Comparison of ENCODE assay signal across 25 mouse cellular contexts in the genomic region with DNA sequence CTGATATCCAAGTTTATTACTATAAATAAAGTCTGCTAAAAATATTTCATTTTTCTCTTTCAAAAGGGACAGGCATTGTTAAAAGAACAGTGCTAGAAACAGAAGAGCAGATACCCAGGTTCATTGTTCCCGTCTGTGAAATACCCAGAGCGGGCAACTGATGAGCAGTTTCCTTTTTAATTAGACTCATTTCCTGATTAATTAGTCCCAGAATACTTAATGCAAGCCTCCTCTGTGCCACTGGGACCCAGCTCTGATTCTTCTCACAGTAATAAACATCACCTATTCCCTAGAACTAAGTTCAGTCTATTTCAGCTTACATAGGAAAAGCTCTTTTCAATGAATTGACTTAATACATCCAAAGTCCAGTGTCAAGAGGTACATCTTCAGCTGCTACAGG.
DNase-seq lines count a peak whose midpoint lies in the region; ATAC-seq and TF ChIP-seq lines count a peak whose summit lies in the region.
"Had no signal": no experiment of that assay in that cellular context is flagged by ENCODE, and none has a peak within 500 bp of the region (broad histone marks: within the 10 kb centered on the region; RNA-seq: fewer than 3 reads in every experiment).

No protein-coding gene starts in this region.

- ATAC-seq in forebrain, embryonic 14.5 days: no peak
- ATAC-seq in hindbrain, postnatal 0 days: no peak
- no peak for ATAC-seq in hindbrain, embryonic 12.5 days (ENCODE audit: low FRiP score)
- no peak for ATAC-seq in midbrain, postnatal 0 days (ENCODE audit: low FRiP score)
- no peak for ATAC-seq in midbrain, embryonic 11.5 days (ENCODE audit: low FRiP score)
- ATAC-seq: forebrain, embryonic 13.5 days; forebrain, postnatal 0 days; Patski had no signal

- H3K27me3 ChIP-seq in forebrain, embryonic 14.5 days (replicated peaks; ENCODE audit: control insufficient read depth, insufficient read depth, low read length): no peaks in the 10 kb centered on the region
- no peaks in the 10 kb centered on the region for H3K27me3 ChIP-seq in forebrain, embryonic 10.5 days (ENCODE audit: poor library complexity, severe bottlenecking)
- no peaks in the 10 kb centered on the region for H3K27me3 ChIP-seq in hindbrain, postnatal 0 days (ENCODE audit: insufficient read depth, low read length)
- no peaks in the 10 kb centered on the region for H3K27me3 ChIP-seq in hindbrain, embryonic 12.5 days
- H3K27me3 ChIP-seq in midbrain, postnatal 0 days (ENCODE audit: insufficient read depth, low read length): no peaks in the 10 kb centered on the region
- H3K27me3 ChIP-seq in midbrain, embryonic 11.5 days (ENCODE audit: control insufficient read depth, insufficient read depth, low read length): no peaks in the 10 kb centered on the region
- H3K27me3 ChIP-seq: embryonic facial prominence, embryonic 13.5 days; forebrain, embryonic 13.5 days; Patski had no signal

- TF ChIP-seq CTCF in hindbrain, postnatal 0 days (IDR thresholded peaks at IDR 0.05; ENCODE audit: low read depth): no peak
- TF ChIP-seq CTCF in midbrain, postnatal 0 days (IDR thresholded peaks at IDR 0.05): no peak

- H3K27ac ChIP-seq in forebrain, embryonic 14.5 days (ENCODE audit: low read depth, low read length): no peak overlapping the region
- no peak overlapping the region for H3K27ac ChIP-seq in forebrain, embryonic 10.5 days
- H3K27ac ChIP-seq in hindbrain, postnatal 0 days: no peak overlapping the region
- H3K27ac ChIP-seq in hindbrain, embryonic 12.5 days: no peak overlapping the region
- H3K27ac ChIP-seq in midbrain, postnatal 0 days (ENCODE audit: low read depth, low read length): no peak overlapping the region
- H3K27ac ChIP-seq in midbrain, embryonic 11.5 days (ENCODE audit: low read depth, low read length): no peak overlapping the region
- H3K27ac ChIP-seq: embryonic facial prominence, embryonic 10.5 days; embryonic facial prominence, embryonic 13.5 days; forebrain, embryonic 13.5 days; gastrocnemius, adult 2 months had no signal

- peak; percentile 22 for DNase-seq in forebrain, embryonic 14.5 days (ENCODE audit: low spot score)
- no peak for DNase-seq in forebrain, embryonic 10.5 days (ENCODE audit: extremely low spot score, low spot score)
- peak; percentile 7 for DNase-seq in hindbrain, postnatal 0 days (ENCODE audit: low spot score)
- peak; percentile 21 for DNase-seq in midbrain, postnatal 0 days (ENCODE audit: low spot score)
- no peak for DNase-seq in midbrain, embryonic 11.5 days (ENCODE audit: low spot score, missing footprints)
- peak; percentile 12 for DNase-seq in Muller cell, postnatal 12 days (ENCODE audit: inconsistent ontology term)
- DNase-seq in urinary bladder, postnatal 25 days (ENCODE audit: low spot score): no peak
- DNase-seq: adrenal gland, postnatal 10 days; adrenal gland, postnatal 36 days; cerebellum, adult 11 months; cerebellum, adult 8-10 months; cerebellum, postnatal 10 days; cerebellum, postnatal 36 days; embryo, embryonic 11 days; forebrain, postnatal 0 days; gastrocnemius, adult 2 months; gastrocnemius, postnatal 14 days; heart, adult 11 months had no signal

- H3K4me1 ChIP-seq in forebrain, embryonic 14.5 days (ENCODE audit: control insufficient read depth, insufficient read depth, low read length): no peaks in the 10 kb centered on the region
- H3K4me1 ChIP-seq in forebrain, embryonic 10.5 days: no peaks in the 10 kb centered on the region
- H3K4me1 ChIP-seq in hindbrain, postnatal 0 days (ENCODE audit: insufficient read depth, low read length): no peaks in the 10 kb centered on the region
- no peaks in the 10 kb centered on the region for H3K4me1 ChIP-seq in hindbrain, embryonic 12.5 days
- H3K4me1 ChIP-seq in midbrain, postnatal 0 days (ENCODE audit: insufficient read depth, low read length): no peaks in the 10 kb centered on the region
- no peaks in the 10 kb centered on the region for H3K4me1 ChIP-seq in midbrain, embryonic 11.5 days (ENCODE audit: control insufficient read depth, insufficient read depth, low read length)
- H3K4me1 ChIP-seq: embryonic facial prominence, embryonic 10.5 days; embryonic facial prominence, embryonic 13.5 days; forebrain, embryonic 13.5 days had no signal

- H3K9me3 ChIP-seq in forebrain, embryonic 14.5 days (replicated peaks; ENCODE audit: control insufficient read depth, low read length): no peaks in the 10 kb centered on the region
- H3K9me3 ChIP-seq in forebrain, embryonic 10.5 days: no peaks in the 10 kb centered on the region
- H3K9me3 ChIP-seq in hindbrain, postnatal 0 days (ENCODE audit: low read length): no peaks in the 10 kb centered on the region
- H3K9me3 ChIP-seq in hindbrain, embryonic 12.5 days (replicated peaks): no peaks in the 10 kb centered on the region
- H3K9me3 ChIP-seq in midbrain, postnatal 0 days (ENCODE audit: low read length): no peaks in the 10 kb centered on the region
- H3K9me3 ChIP-seq in midbrain, embryonic 11.5 days (ENCODE audit: control insufficient read depth, low read length): no peaks in the 10 kb centered on the region
- H3K9me3 ChIP-seq: embryonic facial prominence, embryonic 10.5 days; embryonic facial prominence, embryonic 13.5 days; forebrain, embryonic 13.5 days had no signal

- H3K4me2 ChIP-seq in forebrain, embryonic 14.5 days (ENCODE audit: low read length): no peak overlapping the region
- H3K4me2 ChIP-seq in hindbrain, postnatal 0 days (ENCODE audit: low read depth, low read length): no peak overlapping the region
- no peak overlapping the region for H3K4me2 ChIP-seq in hindbrain, embryonic 12.5 days (replicated peaks)
- no peak overlapping the region for H3K4me2 ChIP-seq in midbrain, postnatal 0 days (ENCODE audit: low read depth, low read length, poor library complexity, severe bottlenecking)
- H3K4me2 ChIP-seq in midbrain, embryonic 11.5 days: no peak overlapping the region
- H3K4me2 ChIP-seq: embryonic facial prominence, embryonic 13.5 days; forebrain, embryonic 13.5 days; heart, embryonic 11.5 days had no signal

- 31% methylated on average over 2 of the region's 2 CpGs for WGBS in forebrain, embryonic 14.5 days
- WGBS in forebrain, embryonic 10.5 days: 71% methylated on average over 2 of the region's 2 CpGs
- 59% methylated on average over 2 of the region's 2 CpGs for WGBS in hindbrain, postnatal 0 days
- 68% methylated on average over 2 of the region's 2 CpGs for WGBS in hindbrain, embryonic 12.5 days
- WGBS in midbrain, postnatal 0 days: 60% methylated on average over 2 of the region's 2 CpGs
- WGBS in midbrain, embryonic 11.5 days: 95% methylated on average over 2 of the region's 2 CpGs

- no peaks in the 10 kb centered on the region for H3K36me3 ChIP-seq in forebrain, embryonic 14.5 days (ENCODE audit: control insufficient read depth, insufficient read depth, low read length)
- no peaks in the 10 kb centered on the region for H3K36me3 ChIP-seq in forebrain, embryonic 10.5 days (replicated peaks)
- H3K36me3 ChIP-seq in hindbrain, postnatal 0 days (ENCODE audit: insufficient read depth, low read length): no peaks in the 10 kb centered on the region
- no peaks in the 10 kb centered on the region for H3K36me3 ChIP-seq in hindbrain, embryonic 12.5 days
- H3K36me3 ChIP-seq in midbrain, postnatal 0 days (ENCODE audit: insufficient read depth, low read length): no peaks in the 10 kb centered on the region
- H3K36me3 ChIP-seq in midbrain, embryonic 11.5 days (ENCODE audit: control insufficient read depth, insufficient read depth, low read length): no peaks in the 10 kb centered on the region
- H3K36me3 ChIP-seq: embryonic facial prominence, embryonic 10.5 days; embryonic facial prominence, embryonic 13.5 days had no signal

- H3K9ac ChIP-seq in forebrain, embryonic 14.5 days (ENCODE audit: low read length): no peak overlapping the region
- H3K9ac ChIP-seq in hindbrain, postnatal 0 days (replicated peaks; ENCODE audit: low read length): no peak overlapping the region
- no peak overlapping the region for H3K9ac ChIP-seq in hindbrain, embryonic 12.5 days
- H3K9ac ChIP-seq in midbrain, postnatal 0 days (replicated peaks; ENCODE audit: low read length, poor library complexity, severe bottlenecking): no peak overlapping the region
- no peak overlapping the region for H3K9ac ChIP-seq in midbrain, embryonic 11.5 days (ENCODE audit: low read length)
- H3K9ac ChIP-seq: embryonic facial prominence, embryonic 13.5 days; forebrain, embryonic 13.5 days; forebrain, postnatal 0 days had no signal

- H3K4me3 ChIP-seq in forebrain, embryonic 14.5 days (ENCODE audit: low read depth, low read length): no peak overlapping the region
- H3K4me3 ChIP-seq in forebrain, embryonic 10.5 days: no peak overlapping the region
- H3K4me3 ChIP-seq in hindbrain, postnatal 0 days (ENCODE audit: low read length): no peak overlapping the region
- H3K4me3 ChIP-seq in hindbrain, embryonic 12.5 days: no peak overlapping the region
- no peak overlapping the region for H3K4me3 ChIP-seq in midbrain, postnatal 0 days (ENCODE audit: low read depth, low read length)
- no peak overlapping the region for H3K4me3 ChIP-seq in midbrain, embryonic 11.5 days (ENCODE audit: low read depth, low read length)
- H3K4me3 ChIP-seq: embryonic facial prominence, embryonic 10.5 days; embryonic facial prominence, embryonic 13.5 days; erythroblast, embryonic 14.5 days; forebrain, embryonic 13.5 days; gastrocnemius, adult 2 months had no signal

Comparison
In these comparisons a context has a peak if more than half of its experiments do, and no peak if none do; other contexts are left out.
1. DNase-seq: peak in forebrain, embryonic 14.5 days (single experiment), hindbrain, postnatal 0 days (single experiment), midbrain, postnatal 0 days (single experiment) and Muller cell, postnatal 12 days (single experiment); none in forebrain, embryonic 10.5 days (single experiment), midbrain, embryonic 11.5 days (single experiment) and urinary bladder, postnatal 25 days (single experiment).